Mouse (Mus musculus) thymus, postnatal 25 days (tissue): ENCODE measurements around the gene Zfp598.
A peak's percentile ranks its signal among the peaks of the same experiment; 100 is the strongest.

Source experiments
- DNase-seq: peaks from one replicate; pipeline ENCODE4 v3.0.0; 2022

The Zfp598 gene

GRCm38 (mm10) chr17:24723122-24723880 lies 53.8 kb downstream of the Zfp598 start:
- no peak for DNase-seq

GRCm38 (mm10) chr17:24723881-24724180 lies 54.3 kb downstream of the Zfp598 start:
- no peak for DNase-seq

- DNase-seq, result peak; percentile 96
Measured at GRCm38 (mm10) chr17:24724184-24724583, 54.7 kb downstream of the Zfp598 start, which contains the start of gene Ndufb10. Ndufb10 (minus strand) TSS chr17:24724478.

GRCm38 (mm10) chr17:24725637-24726390 lies 56.3 kb downstream of the Zfp598 start:
- no peak for DNase-seq

GRCm38 (mm10) chr17:24727618-24728017 lies 58.1 kb downstream of the Zfp598 start, which contains the start of gene Rpl3l:
Rpl3l (plus strand) TSS chr17:24727820.
- DNase-seq, result no peak

GRCm38 (mm10) chr17:24728184-24728583 lies 58.7 kb downstream of the Zfp598 start:
- no peak for DNase-seq

- DNase-seq, result no peak
Measured at GRCm38 (mm10) chr17:24729067-24729466, 59.6 kb downstream of the Zfp598 start.

- no peak for DNase-seq
Measured at GRCm38 (mm10) chr17:24730787-24731186, 61.3 kb downstream of the Zfp598 start.
